23 mouse cellular contexts compared by ENCODE assay signal in the genomic region with DNA sequence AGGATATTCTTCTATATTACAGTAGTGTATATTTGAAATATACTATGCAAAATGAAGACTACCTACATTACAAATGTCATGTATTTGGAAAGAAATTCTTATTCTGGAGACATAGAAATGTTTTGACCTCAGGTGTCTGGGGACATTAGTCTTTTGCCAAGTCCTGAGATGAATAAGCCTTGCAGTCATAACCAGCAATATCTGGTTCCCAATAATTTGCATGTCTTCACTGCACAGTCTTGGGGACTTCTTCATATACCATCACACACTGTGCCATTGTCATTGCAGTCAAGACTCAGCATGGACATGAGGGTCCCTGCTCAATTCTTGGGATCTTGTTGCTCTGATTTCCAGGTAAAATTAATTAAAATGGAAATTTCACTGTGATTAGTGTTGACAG. TPM values are rescaled to one million over a fixed set of nuclear protein-coding genes. Genes with fewer than 3 reads are reported as not detected.
DNase-seq lines count a peak whose midpoint lies in the region; TF ChIP-seq lines count a peak whose summit lies in the region.
"Had no signal": no experiment of that assay in that cellular context is flagged by ENCODE, and none has a peak within 500 bp of the region (broad histone marks: within the 10 kb centered on the region; RNA-seq: fewer than 3 reads in every experiment).

No protein-coding gene starts in this region.

- H3K27me3 ChIP-seq in CH12.LX (replicated peaks) = no peaks in the 10 kb centered on the region
- H3K27me3 ChIP-seq in heart, embryonic 10.5 days (ENCODE audit: insufficient read depth, poor library complexity, severe bottlenecking) = no peaks in the 10 kb centered on the region
- H3K27me3 ChIP-seq: Patski had no signal

- H3K9me3 ChIP-seq in CH12.LX (replicated peaks; ENCODE audit: low read length) = no peaks in the 10 kb centered on the region
- H3K9me3 ChIP-seq in heart, embryonic 10.5 days = no peaks in the 10 kb centered on the region
- H3K9me3 ChIP-seq: G1E had no signal

- TF ChIP-seq RAD21 in CH12.LX (IDR thresholded peaks at IDR 0.05; ENCODE audit: low read depth, low read length) = no peak

- in situ Hi-C loops in CH12.LX (cut with MboI; ENCODE audit: low pct_ligation_motif_present, low pct_unique_long_range_greater_than_20kb, low sequenced_read_pairs) = no loop called here

- no peak overlapping the region for H3K4me3 ChIP-seq in CH12.LX (replicated peaks in 1 of 3; ENCODE audit: low read depth in 2 of 3, low read length in 2 of 3, poor library complexity in 1 of 3)
- no peak overlapping the region for H3K4me3 ChIP-seq in heart, embryonic 10.5 days

- dilution Hi-C loops in CH12.LX (cut with MboI; ENCODE audit: extremely low pct_ligation_motif_present, extremely low pct_unique_long_range_greater_than_20kb, low sequenced_read_pairs) = no loop called here

- H3K4me2 ChIP-seq in CH12.LX (ENCODE audit: insufficient read depth, low read depth, poor library complexity, severe bottlenecking) = no peak overlapping the region

- H3K27ac ChIP-seq in CH12.LX (ENCODE audit: insufficient read depth, low read depth) = no peak overlapping the region
- H3K27ac ChIP-seq in heart, embryonic 10.5 days = no peak overlapping the region

- no peak overlapping the region for H3K9ac ChIP-seq in CH12.LX (ENCODE audit: insufficient read depth, low read depth)

- no peak for TF ChIP-seq CTCF in CH12.LX (conservative IDR thresholded peaks at IDR 0.05 in 1 of 2, IDR thresholded peaks at IDR 0.05 in 1 of 2; ENCODE audit: low read depth in 2 of 2, low read length in 2 of 2)

- DNase-seq in A20 (ENCODE audit: low read depth, low spot score) (peak; percentile 24), CH12.LX (ENCODE audit: extremely low read depth) (peak; percentile 78)
- no peak for DNase-seq in testis, postnatal 10 days (ENCODE audit: low spot score)
- DNase-seq in heart, embryonic 10.5 days (ENCODE audit: low spot score) = no peak
- DNase-seq: adrenal gland, adult 2 months; adrenal gland, adult 8-10 months; adrenal gland, postnatal 10 days; adrenal gland, postnatal 14 days; adrenal gland, postnatal 25 days; adrenal gland, postnatal 36 days; B cell, adult 2 months; cerebellum, adult 11 months; cerebellum, adult 11-12 months; cerebellum, adult 18-20 months; cerebellum, adult 2 months; cerebellum, adult 8-10 months had no signal

- no peaks in the 10 kb centered on the region for H3K36me3 ChIP-seq in CH12.LX (replicated peaks in 1 of 2; ENCODE audit: control insufficient read depth in 1 of 2, insufficient read depth in 1 of 2, low read length in 1 of 2)
- no peaks in the 10 kb centered on the region for H3K36me3 ChIP-seq in heart, embryonic 10.5 days
- H3K36me3 ChIP-seq: G1E had no signal

- TF ChIP-seq EP300 in CH12.LX (IDR thresholded peaks at IDR 0.05; ENCODE audit: low read length) = peak; percentile 95

- H3K79me2 ChIP-seq in CH12.LX (replicated peaks; ENCODE audit: control insufficient read depth, extremely low read depth, insufficient read depth, poor library complexity, severe bottlenecking) = no peaks in the 10 kb centered on the region

- no peak for TF ChIP-seq POLR2A in CH12.LX (IDR thresholded peaks at IDR 0.05; ENCODE audit: low read depth, low read length)

- peaks cover 2 to 31% of the 10 kb centered on the region in 2 experiments; a peak in 2 of 4 replicates for H3K4me1 ChIP-seq in CH12.LX (ENCODE audit: control insufficient read depth in 1 of 2, insufficient read depth in 2 of 2)
- no peaks in the 10 kb centered on the region for H3K4me1 ChIP-seq in heart, embryonic 10.5 days

TF ChIP-seq in CH12.LX, 34 proteins besides CTCF, POLR2A, EP300 and RAD21:
- TF ChIP-seq SMC3 (IDR thresholded peaks at IDR 0.05; ENCODE audit: low read depth, low read length) (no peak), BHLHE40 (IDR thresholded peaks at IDR 0.05; ENCODE audit: low read depth, low read length) (peak; percentile 70), TBP (conservative IDR thresholded peaks at IDR 0.05; ENCODE audit: low read depth, low read length) (no peak), USF1 (IDR thresholded peaks at IDR 0.05; ENCODE audit: low read depth, low read length) (no peak), HCFC1 (IDR thresholded peaks at IDR 0.05; ENCODE audit: low read depth, low read length) (no peak), IRF4 (IDR thresholded peaks at IDR 0.05; ENCODE audit: low read depth, low read length) (peak; percentile 90), MXI1 (IDR thresholded peaks at IDR 0.05; ENCODE audit: low read depth, low read length) (no peak), ZKSCAN1 (IDR thresholded peaks at IDR 0.05; ENCODE audit: borderline replicate concordance, low read depth, low read length) (no peak), CHD1 (IDR thresholded peaks at IDR 0.05; ENCODE audit: low read depth, low read length) (no peak), NELFE (IDR thresholded peaks at IDR 0.05; ENCODE audit: low read depth, low read length) (no peak), RCOR1 (conservative IDR thresholded peaks at IDR 0.05; ENCODE audit: low read depth, low read length) (no peak), ETS1 (conservative IDR thresholded peaks at IDR 0.05; ENCODE audit: low read depth, low read length) (peak; percentile 76), JUN (IDR thresholded peaks at IDR 0.05; ENCODE audit: insufficient read depth, low read depth, low read length) (peak; percentile 82; the same call in 1 of the 2 replicates), MAX (IDR thresholded peaks at IDR 0.05; ENCODE audit: low read length) (no peak), ELF1 (IDR thresholded peaks at IDR 0.05; ENCODE audit: low read depth, low read length) (no peak), CHD2 (IDR thresholded peaks at IDR 0.05; ENCODE audit: low read length) (no peak), ZC3H11A (IDR thresholded peaks at IDR 0.05; ENCODE audit: low read depth, low read length) (no peak), MYC (IDR thresholded peaks at IDR 0.05; ENCODE audit: low read depth, low read length) (no peak), NRF1 (IDR thresholded peaks at IDR 0.05; ENCODE audit: low read depth, low read length) (no peak), POLR2AphosphoS2 (IDR thresholded peaks at IDR 0.05; ENCODE audit: low read depth, low read length) (no peak), KAT2A (IDR thresholded peaks at IDR 0.05; ENCODE audit: insufficient replicate concordance, low read length) (no peak), PAX5 (IDR thresholded peaks at IDR 0.05; ENCODE audit: low read length) (no peak), ZNF384 (IDR thresholded peaks at IDR 0.05; ENCODE audit: low read depth, low read length) (no peak), USF2 (conservative IDR thresholded peaks at IDR 0.05; ENCODE audit: low read depth, low read length) (no peak), MAFK (IDR thresholded peaks at IDR 0.05; ENCODE audit: insufficient replicate concordance, low read length) (peak; percentile 74; the same call in 1 of the 2 replicates), E2F4 (IDR thresholded peaks at IDR 0.05; ENCODE audit: insufficient replicate concordance, low read depth, low read length) (no peak), UBTF (IDR thresholded peaks at IDR 0.05; ENCODE audit: low read depth, low read length) (no peak), MAZ (IDR thresholded peaks at IDR 0.05; ENCODE audit: low read depth, low read length) (no peak), ZMIZ1 (IDR thresholded peaks at IDR 0.05; ENCODE audit: low read depth, low read length) (no peak), SIN3A (IDR thresholded peaks at IDR 0.05; ENCODE audit: low read length) (no peak), JUND (conservative IDR thresholded peaks at IDR 0.05; ENCODE audit: low read depth, low read length) (peak; percentile 95), GABPA (IDR thresholded peaks at IDR 0.05; ENCODE audit: insufficient replicate concordance, low read depth, low read length) (no peak), TCF12 (IDR thresholded peaks at IDR 0.05; ENCODE audit: low read depth, low read length) (no peak), MEF2A (IDR thresholded peaks at IDR 0.05; ENCODE audit: borderline replicate concordance, low read depth, low read length) (0 out of 2 replicates have a peak, but pooled peaks have one; percentile 15)

RNA-seq across cellular contexts. Expression of gene Olfr161, which starts 27.3 kb away (rescaled TPM):
- total RNA-seq in CH12.LX (2012; rRNA removed) = not detected in 2 replicates
- not detected in 2 replicates for total RNA-seq in CH12.LX (2014; rRNA removed)
- 0.03 and 0.04 TPM in 2 replicates for polyA plus RNA-seq in CH12.LX (2012; ENCODE audit: insufficient read length, low read depth)
- not detected in 2 replicates for polyA plus RNA-seq in heart, embryonic 10.5 days (2016; fragmentation: Nextera tagmentation; extraction: Ambion mirVana)
- total RNA-seq: adrenal gland, adult 18-20 months; adrenal gland, adult 2 months; adrenal gland, adult 8-10 months; adrenal gland, postnatal 10 days; adrenal gland, postnatal 14 days; adrenal gland, postnatal 25 days; adrenal gland, postnatal 36 days; adrenal gland, postnatal 4 days; MEL had no signal
- polyA plus RNA-seq: adrenal gland, adult 2 months; brain, embryonic 14.5 days; C2C12; cerebellum, adult 2 months; G1E; Patski had no signal

Comparison
In these comparisons a context has a peak if more than half of its experiments do, and no peak if none do; other contexts are left out.
1. DNase-seq: peak in A20 (single experiment) and CH12.LX (single experiment); none in testis, postnatal 10 days (single experiment) and heart, embryonic 10.5 days (single experiment).